Mouse (Mus musculus) right cerebral cortex, postnatal 14 days (tissue): ENCODE results near the gene Gm37240.

Source experiments
- DNase-seq: peaks from one replicate; pipeline ENCODE4 v3.0.0; 2022

Gene Gm37240

GRCm38 (mm10) chr3:85677952-85678351 lies 209.4 kb downstream of the Gm37240 start:
- no peak for DNase-seq

- no peak for DNase-seq
Observed at GRCm38 (mm10) chr3:85677133-85677532, 210.2 kb downstream of the Gm37240 start.

GRCm38 (mm10) chr3:85669844-85670243 lies 217.5 kb downstream of the Gm37240 start:
- DNase-seq: no peak

GRCm38 (mm10) chr3:85667683-85668082 lies 219.6 kb downstream of the Gm37240 start:
- DNase-seq: no peak

- DNase-seq: no peak
Observed at GRCm38 (mm10) chr3:85666736-85667135, 220.6 kb downstream of the Gm37240 start.

GRCm38 (mm10) chr3:85666166-85666565 lies 221.2 kb downstream of the Gm37240 start:
- no peak for DNase-seq

- DNase-seq: peak; percentile 48
Observed at GRCm38 (mm10) chr3:85664591-85665171, 222.6 kb downstream of the Gm37240 start.

- no peak for DNase-seq
Observed at GRCm38 (mm10) chr3:85663826-85664225, 223.5 kb downstream of the Gm37240 start.

GRCm38 (mm10) chr3:85661926-85662813 lies 225.1 kb downstream of the Gm37240 start:
- DNase-seq: no peak

GRCm38 (mm10) chr3:85659681-85660080 lies 227.6 kb downstream of the Gm37240 start:
- DNase-seq: no peak

- no peak for DNase-seq
Observed at GRCm38 (mm10) chr3:85655538-85655937, 231.8 kb downstream of the Gm37240 start.

- no peak for DNase-seq
Observed at GRCm38 (mm10) chr3:85652727-85653665, 234.3 kb downstream of the Gm37240 start.

GRCm38 (mm10) chr3:85649176-85649575 lies 238.1 kb downstream of the Gm37240 start:
- DNase-seq: no peak

- no peak for DNase-seq
Observed at GRCm38 (mm10) chr3:85645517-85646004, 241.8 kb downstream of the Gm37240 start.

GRCm38 (mm10) chr3:85644814-85645213 lies 242.5 kb downstream of the Gm37240 start:
- DNase-seq: no peak

- no peak for DNase-seq
Observed at GRCm38 (mm10) chr3:85641751-85642150, 245.6 kb downstream of the Gm37240 start.

GRCm38 (mm10) chr3:85636716-85637447 lies 250.4 kb downstream of the Gm37240 start:
- DNase-seq: no peak

- no peak for DNase-seq
Observed at GRCm38 (mm10) chr3:85635591-85635990, 251.7 kb downstream of the Gm37240 start.

- DNase-seq: no peak
Observed at GRCm38 (mm10) chr3:85635126-85635419, 252.2 kb downstream of the Gm37240 start.

- no peak for DNase-seq
Observed at GRCm38 (mm10) chr3:85634389-85635125, 252.8 kb downstream of the Gm37240 start.

- no peak for DNase-seq
Observed at GRCm38 (mm10) chr3:85633733-85634132, 253.6 kb downstream of the Gm37240 start.
